Mouse (Mus musculus): ENCODE measurements around the gene Metrnl. TPM values are rescaled to one million over a fixed set of nuclear protein-coding genes. Genes with fewer than 3 reads are reported as not detected.

Metrnl gene
- polyA plus RNA-seq, 1 experiment from 2014 or later, result 3.2 TPM

- Histone ChIP-seq H3K4me2 (no peak overlapping the region), H3K27ac (no peak overlapping the region), H3K9me3 (no peaks in the 10 kb centered on the region), H3K36me3 (replicated peaks) (no peaks in the 10 kb centered on the region), H3K4me1 (no peaks in the 10 kb centered on the region), H3K4me3 (replicated peaks) (no peak overlapping the region), H3K9ac (no peak overlapping the region), H3K27me3 (no peaks in the 10 kb centered on the region)
- no peak for ATAC-seq (ENCODE audit: low FRiP score)
- WGBS, result 93% methylated on average over 2 of the region's 2 CpGs
These were observed 12.2 kb downstream of the Metrnl start for GRCm38 (mm10) chr11:121713569-121713968.

- no peaks in the 10 kb centered on the region for H3K27me3 ChIP-seq
- no peaks in the 10 kb centered on the region for H3K9me3 ChIP-seq
- no peak for ATAC-seq (ENCODE audit: low FRiP score)
- H3K36me3 ChIP-seq (replicated peaks), result no peaks in the 10 kb centered on the region
- no peak overlapping the region for H3K9ac ChIP-seq
- H3K4me2 ChIP-seq, result no peak overlapping the region
- WGBS, result 71% methylated on average over 2 of the region's 2 CpGs
- no peak overlapping the region for H3K4me3 ChIP-seq (replicated peaks)
- no peak overlapping the region for H3K27ac ChIP-seq
- H3K4me1 ChIP-seq, result no peaks in the 10 kb centered on the region
These were observed 13.6 kb downstream of the Metrnl start for GRCm38 (mm10) chr11:121714745-121715485.

GRCm38 (mm10) chr11:121717724-121718123 lies 16.4 kb downstream of the Metrnl start:
- H3K36me3 ChIP-seq (replicated peaks), result no peaks in the 10 kb centered on the region
- ATAC-seq (ENCODE audit: low FRiP score), result no peak
- 69% methylated on average over 6 of the region's 6 CpGs for WGBS
- no peaks in the 10 kb centered on the region for H3K4me1 ChIP-seq
- H3K9ac ChIP-seq, result no peak overlapping the region
- no peak overlapping the region for H3K4me2 ChIP-seq
- H3K4me3 ChIP-seq (replicated peaks), result no peak overlapping the region
- no peaks in the 10 kb centered on the region for H3K9me3 ChIP-seq
- H3K27me3 ChIP-seq, result no peaks in the 10 kb centered on the region
- H3K27ac ChIP-seq, result no peak overlapping the region

GRCm38 (mm10) chr11:121720752-121721151 lies 19.4 kb downstream of the Metrnl start:
- no peaks in the 10 kb centered on the region for H3K9me3 ChIP-seq
- no peak overlapping the region for H3K27ac ChIP-seq
- H3K9ac ChIP-seq, result no peak overlapping the region
- no peaks in the 10 kb centered on the region for H3K4me1 ChIP-seq
- 93% methylated on average over 3 of the region's 3 CpGs for WGBS
- H3K4me2 ChIP-seq, result no peak overlapping the region
- ATAC-seq (ENCODE audit: low FRiP score), result no peak
- H3K36me3 ChIP-seq (replicated peaks), result no peaks in the 10 kb centered on the region
- H3K27me3 ChIP-seq, result no peaks in the 10 kb centered on the region
- H3K4me3 ChIP-seq (replicated peaks), result no peak overlapping the region

- Histone ChIP-seq H3K4me2 (no peak overlapping the region), H3K36me3 (replicated peaks) (no peaks in the 10 kb centered on the region), H3K27me3 (no peaks in the 10 kb centered on the region), H3K4me1 (no peaks in the 10 kb centered on the region), H3K9me3 (no peaks in the 10 kb centered on the region), H3K27ac (no peak overlapping the region), H3K4me3 (replicated peaks) (no peak overlapping the region), H3K9ac (no peak overlapping the region)
- WGBS, result 76% methylated on average over 2 of the region's 2 CpGs
- ATAC-seq (ENCODE audit: low FRiP score), result no peak
These were observed 21.1 kb downstream of the Metrnl start for GRCm38 (mm10) chr11:121722434-121722833.

GRCm38 (mm10) chr11:121726625-121727024 lies 25.3 kb downstream of the Metrnl start:
- no peaks in the 10 kb centered on the region for H3K9me3 ChIP-seq
- no peak for ATAC-seq (ENCODE audit: low FRiP score)
- 79% methylated on average over 2 of the region's 2 CpGs for whole genome bisulfite sequencing
- H3K27me3 ChIP-seq, result no peaks in the 10 kb centered on the region
- H3K27ac ChIP-seq, result no peak overlapping the region
- H3K4me2 ChIP-seq, result no peak overlapping the region
- H3K4me3 ChIP-seq (replicated peaks), result no peak overlapping the region
- H3K36me3 ChIP-seq (replicated peaks), result no peaks in the 10 kb centered on the region
- H3K9ac ChIP-seq, result no peak overlapping the region
- no peaks in the 10 kb centered on the region for H3K4me1 ChIP-seq

- Histone ChIP-seq H3K27me3 (no peaks in the 10 kb centered on the region), H3K9ac (no peak overlapping the region), H3K4me2 (no peak overlapping the region), H3K36me3 (replicated peaks) (no peaks in the 10 kb centered on the region), H3K27ac (no peak overlapping the region), H3K4me1 (peaks cover 4% of the 10 kb centered on the region; the same call in 1 of the 2 replicates), H3K4me3 (replicated peaks) (no peak overlapping the region), H3K9me3 (no peaks in the 10 kb centered on the region)
- 81% methylated on average over 1 of the region's 1 CpGs for WGBS
- no peak for ATAC-seq (ENCODE audit: low FRiP score)
These were observed 32.8 kb downstream of the Metrnl start for GRCm38 (mm10) chr11:121734184-121734583.

GRCm38 (mm10) chr11:121734892-121735291 lies 33.5 kb downstream of the Metrnl start:
- no peak for ATAC-seq (ENCODE audit: low FRiP score)

GRCm38 (mm10) chr11:121738616-121739015 lies 37.3 kb downstream of the Metrnl start:
- Histone ChIP-seq H3K27me3 (no peaks in the 10 kb centered on the region), H3K4me2 (no peak overlapping the region), H3K9me3 (no peaks in the 10 kb centered on the region), H3K4me1 (peaks cover 4% of the 10 kb centered on the region; the same call in 1 of the 2 replicates), H3K27ac (no peak overlapping the region), H3K9ac (no peak overlapping the region), H3K4me3 (replicated peaks) (no peak overlapping the region), H3K36me3 (replicated peaks) (no peaks in the 10 kb centered on the region)
- 59% methylated on average over 3 of the region's 3 CpGs for WGBS
- no peak for ATAC-seq (ENCODE audit: low FRiP score)

More at GRCm38 (mm10) chr11:121734892-121735291, 33.5 kb downstream of the Metrnl start:
- Histone ChIP-seq H3K36me3 (replicated peaks) (no peaks in the 10 kb centered on the region), H3K27me3 (no peaks in the 10 kb centered on the region), H3K4me2 (no peak overlapping the region), H3K9me3 (no peaks in the 10 kb centered on the region), H3K4me3 (replicated peaks) (no peak overlapping the region), H3K4me1 (peaks cover 4% of the 10 kb centered on the region; the same call in 1 of the 2 replicates), H3K27ac (no peak overlapping the region), H3K9ac (no peak overlapping the region)
- 12% methylated on average over 1 of the region's 1 CpGs for WGBS

- Histone ChIP-seq H3K4me3 (replicated peaks) (no peak overlapping the region), H3K4me2 (no peak overlapping the region)
- 67% methylated on average over 1 of the region's 1 CpGs for WGBS
These were observed 39.6 kb downstream of the Metrnl start for GRCm38 (mm10) chr11:121740906-121741305.

GRCm38 (mm10) chr11:121741433-121741832 lies 40.1 kb downstream of the Metrnl start:
- H3K4me2 ChIP-seq, result no peak overlapping the region
- H3K9me3 ChIP-seq, result no peaks in the 10 kb centered on the region
- H3K9ac ChIP-seq, result no peak overlapping the region
- WGBS, result 80% methylated on average over 1 of the region's 1 CpGs
- ATAC-seq (ENCODE audit: low FRiP score), result no peak
- H3K27me3 ChIP-seq, result no peaks in the 10 kb centered on the region
- H3K27ac ChIP-seq, result no peak overlapping the region
- H3K36me3 ChIP-seq (replicated peaks), result no peaks in the 10 kb centered on the region
- H3K4me3 ChIP-seq (replicated peaks), result no peak overlapping the region
- no peaks in the 10 kb centered on the region for H3K4me1 ChIP-seq

More at GRCm38 (mm10) chr11:121740906-121741305, 39.6 kb downstream of the Metrnl start:
- no peak for ATAC-seq (ENCODE audit: low FRiP score)
- H3K9me3 ChIP-seq, result no peaks in the 10 kb centered on the region
- H3K9ac ChIP-seq, result no peak overlapping the region
- no peak overlapping the region for H3K27ac ChIP-seq
- H3K27me3 ChIP-seq, result no peaks in the 10 kb centered on the region
- H3K36me3 ChIP-seq (replicated peaks), result no peaks in the 10 kb centered on the region
- no peaks in the 10 kb centered on the region for H3K4me1 ChIP-seq

GRCm38 (mm10) chr11:121743113-121743512 lies 41.8 kb downstream of the Metrnl start:
- 78% methylated on average over 1 of the region's 1 CpGs for WGBS
- no peak overlapping the region for H3K4me2 ChIP-seq
- no peak for ATAC-seq (ENCODE audit: low FRiP score)

More at GRCm38 (mm10) chr11:121743113-121743512, 41.8 kb downstream of the Metrnl start:
- Histone ChIP-seq H3K36me3 (replicated peaks) (no peaks in the 10 kb centered on the region), H3K9me3 (no peaks in the 10 kb centered on the region), H3K9ac (no peak overlapping the region), H3K4me1 (no peaks in the 10 kb centered on the region), H3K4me3 (replicated peaks) (no peak overlapping the region), H3K27ac (no peak overlapping the region), H3K27me3 (no peaks in the 10 kb centered on the region)
